Mouse (Mus musculus): ENCODE measurements around the gene Crim1. TPM values are rescaled to one million over a fixed set of nuclear protein-coding genes. Genes with fewer than 3 reads are reported as not detected.

Gene Crim1
- polyA plus RNA-seq, 1 experiment from 2014 or later: 7.0 TPM

- Histone ChIP-seq H3K9ac (no peak overlapping the region), H3K4me2 (replicated peaks) (no peak overlapping the region), H3K27ac (no peak overlapping the region), H3K36me3 (peaks cover 73% of the 10 kb centered on the region), H3K4me1 (no peaks in the 10 kb centered on the region), H3K4me3 (no peak overlapping the region), H3K9me3 (no peaks in the 10 kb centered on the region), H3K27me3 (no peaks in the 10 kb centered on the region)
- ATAC-seq (ENCODE audit: low FRiP score, low read depth): no peak
- 85% methylated on average over 8 of the region's 8 CpGs for WGBS
These were observed 173.8 kb downstream of the Crim1 start for GRCm38 (mm10) chr17:78373849-78374248.

GRCm38 (mm10) chr17:78374756-78375155, 174.7 kb downstream of the Crim1 start:
- peaks cover 64% of the 10 kb centered on the region for H3K36me3 ChIP-seq
- H3K9ac ChIP-seq: no peak overlapping the region
- H3K27me3 ChIP-seq: no peaks in the 10 kb centered on the region
- H3K9me3 ChIP-seq: no peaks in the 10 kb centered on the region
- H3K4me3 ChIP-seq: no peak overlapping the region
- no peak for ATAC-seq (ENCODE audit: low FRiP score, low read depth)
- H3K27ac ChIP-seq: no peak overlapping the region
- no peaks in the 10 kb centered on the region for H3K4me1 ChIP-seq
- H3K4me2 ChIP-seq (replicated peaks): no peak overlapping the region
- WGBS: 78% methylated on average over 10 of the region's 10 CpGs

- no peak overlapping the region for H3K27ac ChIP-seq
- H3K27me3 ChIP-seq: no peaks in the 10 kb centered on the region
- H3K9me3 ChIP-seq: no peaks in the 10 kb centered on the region
- H3K4me2 ChIP-seq (replicated peaks): no peak overlapping the region
- no peak overlapping the region for H3K4me3 ChIP-seq
- H3K9ac ChIP-seq: no peak overlapping the region
- WGBS: 60% methylated on average over 8 of the region's 8 CpGs
- peaks cover 55% of the 10 kb centered on the region for H3K36me3 ChIP-seq
- no peaks in the 10 kb centered on the region for H3K4me1 ChIP-seq
- no peak for ATAC-seq (ENCODE audit: low FRiP score, low read depth)
These were observed 176.5 kb downstream of the Crim1 start for GRCm38 (mm10) chr17:78376587-78376986.

GRCm38 (mm10) chr17:78379079-78379729, 179.2 kb downstream of the Crim1 start:
- Histone ChIP-seq H3K9ac (no peak overlapping the region), H3K4me3 (no peak overlapping the region), H3K9me3 (no peaks in the 10 kb centered on the region), H3K4me2 (replicated peaks) (no peak overlapping the region), H3K36me3 (peaks cover 50% of the 10 kb centered on the region), H3K4me1 (no peaks in the 10 kb centered on the region), H3K27me3 (no peaks in the 10 kb centered on the region), H3K27ac (peak overlapping the region; percentile 40; the same call in 1 of the 2 replicates)
- WGBS: 67% methylated on average over 8 of the region's 8 CpGs
- ATAC-seq (ENCODE audit: low FRiP score, low read depth): no peak

- Histone ChIP-seq H3K9ac (no peak overlapping the region), H3K27ac (no peak overlapping the region), H3K4me1 (no peaks in the 10 kb centered on the region), H3K36me3 (peaks cover 44% of the 10 kb centered on the region), H3K27me3 (no peaks in the 10 kb centered on the region), H3K4me3 (no peak overlapping the region), H3K9me3 (no peaks in the 10 kb centered on the region), H3K4me2 (replicated peaks) (no peak overlapping the region)
- no peak for ATAC-seq (ENCODE audit: low FRiP score, low read depth)
- WGBS: 85% methylated on average over 11 of the region's 11 CpGs
These were observed 179.7 kb downstream of the Crim1 start for GRCm38 (mm10) chr17:78379730-78380245.

GRCm38 (mm10) chr17:78382321-78382720, 182.3 kb downstream of the Crim1 start:
- no peak for ATAC-seq (ENCODE audit: low FRiP score, low read depth)
- H3K4me3 ChIP-seq: no peak overlapping the region
- no peaks in the 10 kb centered on the region for H3K9me3 ChIP-seq
- H3K4me2 ChIP-seq (replicated peaks): no peak overlapping the region
- no peaks in the 10 kb centered on the region for H3K27me3 ChIP-seq
- H3K27ac ChIP-seq: no peak overlapping the region
- no peaks in the 10 kb centered on the region for H3K4me1 ChIP-seq
- H3K36me3 ChIP-seq: peaks cover 42% of the 10 kb centered on the region
- 92% methylated on average over 3 of the region's 3 CpGs for WGBS
- H3K9ac ChIP-seq: no peak overlapping the region

- no peak for ATAC-seq (ENCODE audit: low FRiP score, low read depth)
- Histone ChIP-seq H3K4me1 (0 out of 2 replicates have a peak, but pooled peaks cover 3% of the 10 kb centered on the region), H3K4me2 (replicated peaks) (no peak overlapping the region), H3K4me3 (no peak overlapping the region), H3K27me3 (no peaks in the 10 kb centered on the region), H3K36me3 (peaks cover 11% of the 10 kb centered on the region; the same call in 1 of the 2 replicates), H3K9me3 (no peaks in the 10 kb centered on the region), H3K27ac (no peak overlapping the region), H3K9ac (no peak overlapping the region)
- WGBS: 73% methylated on average over 9 of the region's 9 CpGs
These were observed 187.6 kb downstream of the Crim1 start for GRCm38 (mm10) chr17:78387665-78388064.

GRCm38 (mm10) chr17:78388101-78388847, 188.2 kb downstream of the Crim1 start:
- Histone ChIP-seq H3K4me3 (no peak overlapping the region), H3K4me2 (replicated peaks) (no peak overlapping the region), H3K36me3 (peaks cover 9% of the 10 kb centered on the region; the same call in 1 of the 2 replicates), H3K4me1 (0 out of 2 replicates have a peak, but pooled peaks cover 3% of the 10 kb centered on the region), H3K27ac (no peak overlapping the region), H3K9ac (no peak overlapping the region), H3K9me3 (no peaks in the 10 kb centered on the region), H3K27me3 (no peaks in the 10 kb centered on the region)
- 83% methylated on average over 9 of the region's 9 CpGs for WGBS
- no peak for ATAC-seq (ENCODE audit: low FRiP score, low read depth)

GRCm38 (mm10) chr17:78389573-78389972, 189.5 kb downstream of the Crim1 start:
- Histone ChIP-seq H3K9ac (no peak overlapping the region), H3K27ac (no peak overlapping the region), H3K27me3 (no peaks in the 10 kb centered on the region), H3K36me3 (peaks cover 9% of the 10 kb centered on the region; the same call in 1 of the 2 replicates), H3K4me3 (no peak overlapping the region), H3K4me1 (0 out of 2 replicates have a peak, but pooled peaks cover 3% of the 10 kb centered on the region), H3K9me3 (no peaks in the 10 kb centered on the region), H3K4me2 (replicated peaks) (no peak overlapping the region)
- ATAC-seq (ENCODE audit: low FRiP score, low read depth): no peak
- 87% methylated on average over 5 of the region's 5 CpGs for WGBS

- ATAC-seq (ENCODE audit: low FRiP score, low read depth): no peak
- 73% methylated on average over 9 of the region's 9 CpGs for WGBS
- 0 out of 2 replicates have a peak, but pooled peaks cover 3% of the 10 kb centered on the region for H3K4me1 ChIP-seq
These were observed 192.5 kb downstream of the Crim1 start for GRCm38 (mm10) chr17:78392401-78393087.

GRCm38 (mm10) chr17:78400130-78400840, 200.2 kb downstream of the Crim1 start:
- Histone ChIP-seq H3K9ac (no peak overlapping the region), H3K4me1 (0 out of 2 replicates have a peak, but pooled peaks cover 4% of the 10 kb centered on the region), H3K4me2 (replicated peaks) (no peak overlapping the region), H3K9me3 (no peaks in the 10 kb centered on the region), H3K36me3 (peaks cover 45% of the 10 kb centered on the region), H3K4me3 (no peak overlapping the region), H3K27me3 (no peaks in the 10 kb centered on the region), H3K27ac (no peak overlapping the region)
- WGBS: 84% methylated on average over 12 of the region's 12 CpGs
- ATAC-seq (ENCODE audit: low FRiP score, low read depth): no peak; the same call in 1 of the 2 replicates

More at GRCm38 (mm10) chr17:78392401-78393087, 192.5 kb downstream of the Crim1 start:
- Histone ChIP-seq H3K4me3 (no peak overlapping the region), H3K9ac (no peak overlapping the region), H3K36me3 (peaks cover 7% of the 10 kb centered on the region), H3K9me3 (no peaks in the 10 kb centered on the region), H3K27ac (no peak overlapping the region), H3K4me2 (replicated peaks) (no peak overlapping the region), H3K27me3 (no peaks in the 10 kb centered on the region)

Data from limb, embryonic 13.5 days (tissue).